In genomic region chr5:115008307-115008706, GRCm38 (mm10) we compare ENCODE assay signal across 22 mouse cellular contexts. TPM values are rescaled to one million over a fixed set of nuclear protein-coding genes. Genes with fewer than 3 reads are reported as not detected.
DNase-seq lines count a peak whose midpoint lies in the region; ATAC-seq and TF ChIP-seq lines count a peak whose summit lies in the region.
"Had no signal": no experiment of that assay in that cellular context is flagged by ENCODE, and none has a peak within 500 bp of the region (broad histone marks: within the 10 kb centered on the region; RNA-seq: fewer than 3 reads in every experiment).

No protein-coding gene starts in this region.

- peaks cover 5% of the 10 kb centered on the region for H3K4me1 ChIP-seq in forebrain, embryonic 11.5 days (replicated peaks; ENCODE audit: control insufficient read depth, insufficient read depth, low read length)
- peaks cover 8% of the 10 kb centered on the region; the same call in 1 of the 2 replicates for H3K4me1 ChIP-seq in forebrain, postnatal 0 days (ENCODE audit: insufficient read depth)
- H3K4me1 ChIP-seq in stomach, postnatal 0 days (replicated peaks; ENCODE audit: control insufficient read depth, insufficient read depth): peaks cover 5% of the 10 kb centered on the region

- no peak overlapping the region for H3K27ac ChIP-seq in forebrain, embryonic 11.5 days (ENCODE audit: low read depth, low read length)
- H3K27ac ChIP-seq in forebrain, postnatal 0 days (ENCODE audit: low read depth, low read length): no peak overlapping the region
- peak overlapping the region; percentile 83 for H3K27ac ChIP-seq in stomach, postnatal 0 days (replicated peaks)
- H3K27ac ChIP-seq: forebrain, embryonic 12.5 days; hindbrain, embryonic 12.5 days; midbrain, embryonic 12.5 days had no signal

- no peak overlapping the region for H3K4me2 ChIP-seq in forebrain, embryonic 11.5 days (ENCODE audit: low read depth, low read length, severe bottlenecking)
- no peak overlapping the region for H3K4me2 ChIP-seq in forebrain, postnatal 0 days (ENCODE audit: low read depth)
- no peak overlapping the region for H3K4me2 ChIP-seq in stomach, postnatal 0 days (replicated peaks; ENCODE audit: low read depth)
- H3K4me2 ChIP-seq: forebrain, embryonic 12.5 days; hindbrain, embryonic 12.5 days; midbrain, embryonic 12.5 days had no signal

- peak; percentile 61 for TF ChIP-seq EP300 in stomach, postnatal 0 days (optimal IDR thresholded peaks at IDR 0.05)

- no peaks in the 10 kb centered on the region for H3K36me3 ChIP-seq in forebrain, embryonic 11.5 days (ENCODE audit: control insufficient read depth, insufficient read depth, low read length)
- H3K36me3 ChIP-seq in forebrain, postnatal 0 days (ENCODE audit: insufficient read depth): no peaks in the 10 kb centered on the region
- H3K36me3 ChIP-seq in stomach, postnatal 0 days (ENCODE audit: control insufficient read depth, insufficient read depth, low read length): no peaks in the 10 kb centered on the region
- H3K36me3 ChIP-seq: forebrain, embryonic 12.5 days; hindbrain, embryonic 12.5 days; midbrain, embryonic 12.5 days had no signal

- TF ChIP-seq CTCF in forebrain, postnatal 0 days (IDR thresholded peaks at IDR 0.05; ENCODE audit: low read depth): no peak
- no peak for TF ChIP-seq CTCF in stomach, postnatal 0 days (IDR thresholded peaks at IDR 0.05; ENCODE audit: low read depth)

- no peak for ATAC-seq in forebrain, embryonic 11.5 days (replicated peaks; ENCODE audit: low FRiP score)
- no peak for ATAC-seq in forebrain, postnatal 0 days
- no peak for ATAC-seq in stomach, postnatal 0 days (ENCODE audit: low FRiP score, low TSS enrichment)
- ATAC-seq: intestine, postnatal 0 days had no signal

- peak; percentile 22 for DNase-seq in forebrain, embryonic 11.5 days (ENCODE audit: low spot score)
- no peak for DNase-seq in forebrain, postnatal 0 days
- DNase-seq in Muller cell, postnatal 12 days (ENCODE audit: inconsistent ontology term): peak; percentile 25
- DNase-seq in large intestine, adult 2 months (ENCODE audit: low read depth, low spot score): peak; percentile 68
- no peak for DNase-seq in stomach, postnatal 0 days (ENCODE audit: low spot score)
- DNase-seq in frontal cortex, postnatal 25 days (ENCODE audit: low spot score in 2 of 2): no peak
- DNase-seq in gastrocnemius, postnatal 36 days: no peak
- DNase-seq in heart, adult 8-10 months (ENCODE audit: low spot score): no peak
- DNase-seq: B cell, adult 2 months; cerebellum, adult 11 months; cerebellum, postnatal 36 days; heart, adult 18-20 months; kidney, postnatal 14 days; thymus, adult 18-20 months had no signal

- intact Hi-C loops in gastrocnemius, postnatal 36 days (cut with DNase I): no loop called here

- 84% methylated on average over 7 of the region's 7 CpGs for WGBS in forebrain, embryonic 11.5 days
- 90% methylated on average over 7 of the region's 7 CpGs for WGBS in forebrain, postnatal 0 days
- 45% methylated on average over 7 of the region's 7 CpGs for WGBS in large intestine, adult 2 months
- 65% methylated on average over 7 of the region's 7 CpGs for WGBS in stomach, postnatal 0 days

- no peak overlapping the region for H3K9ac ChIP-seq in forebrain, embryonic 11.5 days (ENCODE audit: low read length)
- no peak overlapping the region for H3K9ac ChIP-seq in forebrain, postnatal 0 days
- H3K9ac ChIP-seq in stomach, postnatal 0 days (ENCODE audit: low read length): no peak overlapping the region
- H3K9ac ChIP-seq: forebrain, embryonic 12.5 days; hindbrain, embryonic 12.5 days; midbrain, embryonic 12.5 days had no signal

- no peak overlapping the region for H3K4me3 ChIP-seq in forebrain, embryonic 11.5 days (ENCODE audit: low read depth, low read length)
- no peak overlapping the region for H3K4me3 ChIP-seq in forebrain, postnatal 0 days (ENCODE audit: low read depth, low read length)
- no peak overlapping the region for H3K4me3 ChIP-seq in stomach, postnatal 0 days (ENCODE audit: low read depth, low read length)
- H3K4me3 ChIP-seq: forebrain, embryonic 12.5 days; hindbrain, embryonic 12.5 days; midbrain, embryonic 12.5 days had no signal

- H3K27me3 ChIP-seq in forebrain, embryonic 11.5 days (ENCODE audit: control insufficient read depth, insufficient read depth, low read length): no peaks in the 10 kb centered on the region
- H3K27me3 ChIP-seq in forebrain, postnatal 0 days (ENCODE audit: insufficient read depth, low read length): no peaks in the 10 kb centered on the region
- H3K27me3 ChIP-seq in stomach, postnatal 0 days (ENCODE audit: control insufficient read depth, insufficient read depth, low read length): no peaks in the 10 kb centered on the region
- H3K27me3 ChIP-seq: hindbrain, embryonic 12.5 days; midbrain, embryonic 12.5 days had no signal

- H3K9me3 ChIP-seq in forebrain, embryonic 11.5 days (ENCODE audit: control insufficient read depth, low read length): no peaks in the 10 kb centered on the region
- H3K9me3 ChIP-seq in forebrain, postnatal 0 days (ENCODE audit: low read length): no peaks in the 10 kb centered on the region
- H3K9me3 ChIP-seq in stomach, postnatal 0 days (ENCODE audit: control insufficient read depth, low read length): no peaks in the 10 kb centered on the region
- H3K9me3 ChIP-seq: forebrain, embryonic 12.5 days; G1E; hindbrain, embryonic 12.5 days; midbrain, embryonic 12.5 days had no signal

RNA-seq across cellular contexts. Expression of gene Sppl3, which starts 2.6 kb away (rescaled TPM):
- polyA plus RNA-seq in forebrain, embryonic 11.5 days (2014; fragmentation: Nextera tagmentation; extraction: Ambion mirVana): 31.7 and 39.5 TPM in 2 replicates
- 79.1 and 114 TPM in 2 replicates for total RNA-seq in forebrain, postnatal 0 days (2014; rRNA removed)
- 36.0 and 43.5 TPM in 2 replicates for polyA plus RNA-seq in forebrain, postnatal 0 days (2015; fragmentation: Nextera tagmentation; extraction: Ambion mirVana)
- 71.4 and 79.1 TPM in 2 replicates for polyA plus RNA-seq in large intestine, adult 2 months (2012; rRNA removed)
- polyA plus RNA-seq in stomach, postnatal 0 days (2015; fragmentation: Nextera tagmentation; extraction: Ambion mirVana): 25.2 and 39.8 TPM in 2 replicates
- total RNA-seq in gastrocnemius, postnatal 36 days (2021): 10 to 100 TPM; 19.6 to 21.3 TPM
- total RNA-seq in heart, adult 8-10 months (2022): 10 to 100 TPM; 26.3 to 31.9 (median 29.0) TPM

RNA-seq across cellular contexts. Expression of gene Hnf1a, which starts 37.4 kb away (rescaled TPM):
- not detected in 2 replicates for polyA plus RNA-seq in forebrain, embryonic 11.5 days (2014; fragmentation: Nextera tagmentation; extraction: Ambion mirVana)
- total RNA-seq in forebrain, postnatal 0 days (2014; rRNA removed): not detected in 2 replicates
- not detected in 2 replicates for polyA plus RNA-seq in forebrain, postnatal 0 days (2015; fragmentation: Nextera tagmentation; extraction: Ambion mirVana)
- polyA plus RNA-seq in large intestine, adult 2 months (2012; rRNA removed): 12.3 and 13.6 TPM in 2 replicates
- 5.4 and 5.7 TPM in 2 replicates for polyA plus RNA-seq in stomach, postnatal 0 days (2015; fragmentation: Nextera tagmentation; extraction: Ambion mirVana)
- total RNA-seq in gastrocnemius, postnatal 36 days (2021): not detected
- total RNA-seq in heart, adult 8-10 months (2022): not detected
- total RNA-seq: heart, adult 18-20 months; layer of hippocampus, postnatal 14 days; left cerebral cortex, postnatal 25 days had no signal
- polyA plus RNA-seq: embryonic facial prominence, embryonic 11.5 days; forebrain, embryonic 12.5 days; G1E had no signal

Comparison
In these comparisons a context has a peak if more than half of its experiments do, and no peak if none do; other contexts are left out.
1. DNase-seq: peak in forebrain, embryonic 11.5 days (single experiment), Muller cell, postnatal 12 days (single experiment) and large intestine, adult 2 months (single experiment); none in forebrain, postnatal 0 days (single experiment), stomach, postnatal 0 days (single experiment), frontal cortex, postnatal 25 days (0 of 2), gastrocnemius, postnatal 36 days (0 of 2) and heart, adult 8-10 months (single experiment).